Mouse (Mus musculus) neural tube, embryonic 11.5 days (tissue): Measurements from ENCODE around the gene Vamp2. TPM values are rescaled to one million over a fixed set of nuclear protein-coding genes. Genes with fewer than 3 reads are reported as not detected.
A peak's percentile ranks its signal among the peaks of the same experiment; 100 is the strongest.

Experiments used
- ATAC-seq: fragments of 200-750 bp; cut with Nextera tagmentation; 2 replicates; pipeline ENCODE4 v1.8.0; 2017; ENCODE audit warnings: moderate number of reproducible peaks, mild to moderate bottlenecking, moderate TSS enrichment, moderate library complexity; ENCODE audit not compliant: insufficient read depth, low FRiP score, low TSS enrichment
- DNase-seq: peaks from one replicate; pipeline ENCODE4 v3.0.0-alpha.2; 2015; ENCODE audit warnings: low spot score
- H3K27ac ChIP-seq: fragments of 300-500 bp; sonication (generic); 2 replicates; pipeline ENCODE4 v1.5.1; 2014; ENCODE audit warnings: low read depth, mild to moderate bottlenecking, low read length
- H3K27me3 ChIP-seq: fragments of 300-500 bp; sonication (generic); 2 replicates; pipeline ENCODE4 v1.6.1; 2014; ENCODE audit warnings: mild to moderate bottlenecking, low read length, mixed read lengths; ENCODE audit not compliant: control insufficient read depth, insufficient read depth
- H3K36me3 ChIP-seq: fragments of 300-500 bp; sonication (generic); 2 replicates; pipeline ENCODE4 v1.6.1; 2014; ENCODE audit warnings: mild to moderate bottlenecking, low read length, moderate library complexity, mixed read lengths; ENCODE audit not compliant: control insufficient read depth, insufficient read depth
- H3K4me1 ChIP-seq: fragments of 300-500 bp; sonication (generic); 2 replicates; pipeline ENCODE4 v1.6.1; 2014; ENCODE audit warnings: low read length, mixed read lengths; ENCODE audit not compliant: control insufficient read depth, insufficient read depth
- H3K4me2 ChIP-seq: fragments of 300-500 bp; sonication (generic); 2 replicates; pipeline ENCODE4 v1.6.1; 2014; ENCODE audit warnings: low read depth, mild to moderate bottlenecking, moderate library complexity
- H3K4me3 ChIP-seq: fragments of 300-500 bp; sonication (generic); 2 replicates; pipeline ENCODE4 v1.5.1; 2014; ENCODE audit warnings: low read depth, low read length
- H3K9ac ChIP-seq: fragments of 300-500 bp; sonication (generic); 2 replicates; pipeline ENCODE4 v1.6.1; 2014; ENCODE audit warnings: mild to moderate bottlenecking, low read length
- H3K9me3 ChIP-seq: fragments of 300-500 bp; sonication (generic); 2 replicates; pipeline ENCODE4 v1.6.1; 2016; ENCODE audit warnings: low read length; ENCODE audit not compliant: control insufficient read depth
- WGBS: fragments of 180-500 bp; shearing (Covaris S2); extraction: QIAGEN DNeasy Blood & Tissue Kit; methylation state at CpG from one replicate; pipeline ENCODE4 v1.1.7; 2014; 5-methylcytosine and 5-hydroxymethylcytosine counted together
- polyA plus RNA-seq: library from polyadenylated mRNA; unstranded; fragments of >200 nt; fragmentation: Nextera tagmentation; extraction: Ambion mirVana; gene quantifications from 2 replicates; pipeline ENCODE4 v1.2.1, GENCODE M21; 2014

The Vamp2 gene
- polyA plus RNA-seq, 1 experiment from 2014 or later, result 112 TPM

DNA sequence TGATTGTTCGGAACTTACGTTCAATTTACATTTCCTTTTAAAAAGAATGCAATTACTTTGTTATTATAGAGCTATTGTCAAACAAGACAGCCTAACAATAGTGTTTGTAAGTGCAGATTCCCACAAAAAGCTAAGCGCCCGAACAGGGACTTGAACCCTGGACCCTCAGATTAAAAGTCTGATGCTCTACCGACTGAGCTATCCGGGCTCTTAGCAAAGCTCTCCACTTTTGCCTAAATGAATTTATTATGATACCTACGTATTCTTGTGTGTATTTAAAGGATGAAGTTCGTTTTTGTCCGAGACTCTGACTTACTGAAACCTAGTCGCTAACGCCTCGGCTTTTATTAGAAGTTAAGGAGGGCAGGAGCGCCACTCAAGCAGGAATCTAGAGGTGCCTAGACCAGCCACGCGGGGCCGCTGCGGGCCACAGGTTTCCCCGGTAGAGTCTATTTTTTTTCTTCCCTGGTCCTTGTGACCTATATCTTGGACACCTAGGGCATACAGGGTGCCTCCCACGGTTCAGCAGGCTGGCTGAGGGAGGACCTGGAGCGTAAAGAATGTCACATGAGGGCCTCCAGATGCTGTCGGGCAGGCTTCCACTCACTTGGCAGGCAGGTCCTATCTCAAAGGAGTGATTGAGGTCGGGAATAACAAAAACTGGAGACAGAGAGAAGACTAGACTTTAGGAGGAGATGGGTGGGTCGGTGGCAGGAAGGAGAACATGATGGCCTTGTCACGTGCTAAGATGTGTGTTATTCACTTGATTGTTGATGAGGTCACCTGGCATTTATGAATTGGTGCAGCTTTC lies 37.0 kb downstream of the Vamp2 start:
- peak; percentile 54; the same call in 1 of the 2 replicates for ATAC-seq
- Histone ChIP-seq H3K9me3 (no peaks in the 10 kb centered on the region), H3K27me3 (peaks cover 13% of the 10 kb centered on the region), H3K4me3 (peak overlapping the region; percentile 59), H3K4me1 (peaks cover 13% of the 10 kb centered on the region), H3K27ac (peak overlapping the region; percentile 35; the same call in 1 of the 2 replicates), H3K9ac (peak overlapping the region; percentile 53), H3K36me3 (no peaks in the 10 kb centered on the region), H3K4me2 (peak overlapping the region; percentile 84)
- 0% methylated on average over 24 of the region's 24 CpGs for WGBS
- DNase-seq, result peak; percentile 82

DNA sequence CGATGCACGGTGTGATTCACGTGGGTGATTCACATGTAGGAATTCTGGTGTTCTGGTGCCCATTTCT lies 37.4 kb downstream of the Vamp2 start, which contains the start of gene Aloxe3:
Aloxe3 (plus strand) TSS at position 45 of the 67 bp plus-strand sequence.
- peaks cover 8% of the 10 kb centered on the region for H3K27me3 ChIP-seq
- no peaks in the 10 kb centered on the region for H3K36me3 ChIP-seq
- 4% methylated on average over 3 of the region's 3 CpGs for whole genome bisulfite sequencing
- H3K4me3 ChIP-seq, result peak within 1 kb of the TSS; percentile 59
- H3K9me3 ChIP-seq, result no peaks in the 10 kb centered on the region
- H3K4me2 ChIP-seq, result peak within 1 kb of the TSS; percentile 84
- ATAC-seq (no peak), DNase-seq (no peak)
- peak within 1 kb of the TSS; percentile 35; the same call in 1 of the 2 replicates for H3K27ac ChIP-seq
- H3K9ac ChIP-seq, result peak within 1 kb of the TSS; percentile 53
- H3K4me1 ChIP-seq, result peaks cover 10% of the 10 kb centered on the region

DNA sequence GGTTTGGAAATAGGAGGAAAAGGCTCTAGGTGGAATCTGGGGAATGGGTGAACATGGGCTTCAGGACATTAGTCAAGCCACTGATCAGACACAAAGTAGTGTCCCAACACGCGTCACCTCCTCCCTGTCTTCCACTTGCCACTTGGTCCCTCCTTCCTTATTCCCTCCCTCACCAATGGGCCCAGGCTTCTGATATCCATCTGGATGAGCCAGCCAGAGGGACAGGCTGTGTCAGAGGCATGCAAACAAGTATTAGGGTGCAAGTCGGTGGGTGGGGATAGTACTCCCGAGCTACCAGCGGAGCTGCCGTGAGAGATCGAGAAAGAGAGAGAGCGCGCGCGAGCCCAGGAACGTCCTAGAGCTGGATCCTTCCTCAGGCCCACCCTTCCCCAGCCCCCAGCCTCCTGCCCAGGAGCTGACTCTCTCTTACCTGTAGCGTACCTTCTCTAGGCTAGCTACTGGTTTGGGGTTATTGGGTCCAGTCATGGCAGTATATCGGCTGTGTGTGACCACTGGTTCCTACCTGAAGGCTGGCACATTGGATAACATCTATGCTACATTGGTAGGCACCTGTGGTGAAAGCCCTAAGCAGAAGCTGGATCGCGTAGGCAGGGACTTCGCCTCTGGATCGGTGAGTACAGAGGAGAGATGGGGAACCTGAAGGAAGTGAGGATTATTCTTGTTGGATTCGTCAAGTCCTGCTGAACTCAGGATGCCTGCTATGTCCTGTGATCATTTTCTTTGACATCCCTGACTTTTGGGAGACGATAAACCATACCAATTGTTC lies 37.8 kb downstream of the Vamp2 start:
- DNase-seq, result no peak
- 11% methylated on average over 20 of the region's 20 CpGs for WGBS

DNA sequence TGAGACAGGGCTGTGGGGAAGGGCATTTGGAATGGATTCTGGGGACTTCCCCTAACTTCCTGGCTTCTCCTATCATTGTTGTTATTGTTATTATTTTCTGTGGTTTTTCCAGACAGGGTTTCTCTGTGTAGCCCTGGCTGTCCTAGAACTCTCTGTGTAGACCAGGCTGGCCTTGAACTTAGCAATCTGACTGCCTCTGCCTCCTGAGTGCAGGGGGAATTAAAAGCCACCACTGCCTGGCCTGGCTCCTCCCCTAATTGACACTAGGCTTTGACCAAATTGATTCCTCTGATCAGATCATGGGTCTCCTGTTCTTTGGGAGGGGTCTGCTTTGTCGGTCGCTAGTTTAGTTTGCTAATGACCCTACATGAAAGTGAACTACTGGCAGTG lies 38.4 kb downstream of the Vamp2 start:
- Histone ChIP-seq H3K9me3 (no peaks in the 10 kb centered on the region), H3K36me3 (no peaks in the 10 kb centered on the region), H3K27ac (no peak overlapping the region), H3K27me3 (no peaks in the 10 kb centered on the region), H3K4me2 (no peak overlapping the region; the same call in 1 of the 2 replicates), H3K9ac (no peak overlapping the region), H3K4me3 (no peak overlapping the region), H3K4me1 (peaks cover 8% of the 10 kb centered on the region)
- no peak for ATAC-seq
- DNase-seq, result no peak
- 49% methylated on average over 2 of the region's 2 CpGs for WGBS

More for the DNA sequence above, 37.8 kb downstream of the Vamp2 start:
- H3K9ac ChIP-seq, result peak overlapping the region; percentile 53
- peaks cover 10% of the 10 kb centered on the region for H3K4me1 ChIP-seq
- peaks cover 4% of the 10 kb centered on the region; the same call in 1 of the 2 replicates for H3K27me3 ChIP-seq
- no peaks in the 10 kb centered on the region for H3K9me3 ChIP-seq
- no peak overlapping the region for H3K27ac ChIP-seq
- peak overlapping the region; percentile 84 for H3K4me2 ChIP-seq
- ATAC-seq, result no peak
- H3K4me3 ChIP-seq, result peak overlapping the region; percentile 59
- no peaks in the 10 kb centered on the region for H3K36me3 ChIP-seq

DNA sequence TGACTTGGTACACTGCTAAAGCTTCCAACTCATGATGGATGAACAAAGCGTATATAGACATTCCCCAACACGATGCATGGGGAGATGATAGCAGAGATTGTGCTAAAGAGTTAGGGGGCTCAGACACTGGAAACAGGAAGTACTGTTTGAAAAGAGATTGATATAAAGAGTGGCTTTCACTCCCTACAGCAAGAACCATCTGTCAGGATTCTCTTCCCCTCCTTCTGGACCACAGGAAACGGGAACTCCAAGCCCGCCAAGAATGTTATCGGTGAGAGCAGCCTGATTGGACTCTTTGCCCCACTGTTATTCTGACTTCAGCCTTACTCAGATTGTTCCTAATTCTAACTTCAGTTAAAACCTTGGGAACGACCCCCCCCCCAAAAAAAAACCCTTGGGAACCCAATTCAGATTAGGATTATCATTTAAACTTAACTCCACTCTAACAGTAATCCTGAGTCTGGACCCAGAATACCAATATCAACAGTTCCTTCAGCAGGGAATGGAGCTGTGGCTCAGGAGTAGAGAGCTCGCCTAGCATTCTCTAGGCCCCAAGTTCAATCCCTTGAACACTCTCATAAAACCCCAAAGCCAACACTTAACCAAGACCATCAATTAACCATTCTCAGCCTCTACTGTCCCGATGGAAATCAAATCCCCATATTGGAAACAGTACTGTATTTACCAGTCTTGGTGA lies 40.3 kb downstream of the Vamp2 start:
- no peak for DNase-seq
- no peak for ATAC-seq
- Histone ChIP-seq H3K4me3 (no peak overlapping the region), H3K27ac (no peak overlapping the region), H3K27me3 (0 out of 2 replicates have a peak, but pooled peaks cover 3% of the 10 kb centered on the region), H3K9me3 (no peaks in the 10 kb centered on the region), H3K36me3 (no peaks in the 10 kb centered on the region), H3K4me1 (peaks cover 6% of the 10 kb centered on the region; the same call in 1 of the 2 replicates), H3K9ac (no peak overlapping the region), H3K4me2 (no peak overlapping the region)
- 79% methylated on average over 8 of the region's 8 CpGs for WGBS

DNA sequence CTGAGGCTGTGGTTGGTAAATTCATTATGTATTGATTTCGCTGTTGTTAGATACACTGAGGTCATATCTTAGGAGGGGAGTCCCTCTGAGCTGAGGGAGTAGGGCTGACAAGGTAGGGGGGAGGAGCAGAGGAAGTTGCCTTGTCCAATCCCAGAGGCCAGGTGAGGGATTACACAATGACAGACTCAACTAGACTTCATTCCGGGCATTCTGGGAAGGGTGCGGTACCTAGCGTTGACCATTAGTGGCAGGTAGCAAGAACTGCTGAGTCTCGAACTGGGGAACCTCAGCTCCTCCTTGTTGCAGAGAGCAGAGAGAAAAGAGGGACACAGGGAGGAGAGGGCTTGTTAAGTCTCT lies 45.3 kb downstream of the Vamp2 start:
- Histone ChIP-seq H3K9ac (no peak overlapping the region), H3K27ac (no peak overlapping the region)
- WGBS, result 14% methylated on average over 5 of the region's 5 CpGs

DNA sequence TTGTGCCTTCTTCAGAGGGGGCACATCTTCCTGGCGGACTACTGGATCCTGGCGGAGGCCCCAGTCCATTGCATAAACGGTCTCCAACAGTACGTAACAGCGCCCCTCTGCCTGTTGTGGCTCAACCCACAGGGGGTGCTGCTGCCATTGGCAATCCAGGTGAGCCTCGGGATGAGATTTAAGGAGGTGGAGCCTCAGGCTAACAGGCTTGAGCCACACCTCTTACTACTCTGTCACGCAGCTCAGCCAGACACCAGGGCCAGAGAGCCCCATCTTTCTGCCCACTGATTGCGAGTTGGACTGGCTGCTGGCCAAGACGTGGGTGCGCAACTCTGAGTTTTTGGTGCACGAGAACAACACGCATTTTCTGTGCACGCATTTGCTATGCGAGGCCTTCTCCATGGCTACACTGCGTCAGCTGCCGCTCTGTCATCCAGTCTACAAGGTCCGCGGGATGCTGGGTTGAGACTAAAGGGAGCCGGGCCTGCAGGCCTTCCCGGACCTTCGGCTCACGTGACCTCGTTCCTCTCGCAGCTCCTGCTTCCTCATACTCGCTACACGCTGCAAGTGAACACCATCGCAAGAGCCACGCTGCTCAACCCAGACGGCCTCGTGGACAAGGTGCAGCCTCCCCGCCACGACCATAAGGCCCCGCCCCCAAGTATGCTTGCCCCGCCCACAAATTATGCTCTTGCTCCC lies 45.8 kb downstream of the Vamp2 start:
- Histone ChIP-seq H3K4me2 (peak overlapping the region; percentile 51), H3K9ac (0 out of 2 replicates have a peak overlapping the region, but pooled peaks have one; percentile 8), H3K27me3 (0 out of 2 replicates have a peak, but pooled peaks cover 3% of the 10 kb centered on the region), H3K27ac (no peak overlapping the region), H3K36me3 (no peaks in the 10 kb centered on the region), H3K9me3 (no peaks in the 10 kb centered on the region), H3K4me1 (no peaks in the 10 kb centered on the region), H3K4me3 (peak overlapping the region; percentile 29)
- WGBS, result 3% methylated on average over 34 of the region's 34 CpGs
- ATAC-seq, result peak; percentile 35
- peak; percentile 60 for DNase-seq

More for the DNA sequence above, 45.3 kb downstream of the Vamp2 start:
- Histone ChIP-seq H3K36me3 (no peaks in the 10 kb centered on the region), H3K9me3 (no peaks in the 10 kb centered on the region), H3K4me2 (peak overlapping the region; percentile 51), H3K4me3 (no peak overlapping the region; the same call in 1 of the 2 replicates), H3K4me1 (no peaks in the 10 kb centered on the region), H3K27me3 (0 out of 2 replicates have a peak, but pooled peaks cover 3% of the 10 kb centered on the region)
- no peak for ATAC-seq
- no peak for DNase-seq

DNA sequence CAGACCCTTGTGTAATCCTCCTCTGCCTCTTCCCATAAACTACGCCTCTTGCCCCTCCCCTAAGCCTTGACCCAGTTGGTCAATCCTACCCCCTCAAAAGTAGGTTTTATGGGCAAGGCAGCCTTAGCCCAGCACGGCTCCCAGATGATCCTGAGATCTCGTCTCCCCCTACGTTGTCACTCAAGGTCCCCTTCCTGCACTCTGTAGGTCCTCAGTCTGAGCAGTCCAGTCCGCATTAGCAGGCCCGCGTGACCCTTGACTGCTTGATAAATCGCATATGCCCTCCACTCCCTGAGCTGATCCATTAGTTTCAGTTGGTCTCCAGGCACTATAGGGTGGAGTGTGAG lies 46.3 kb downstream of the Vamp2 start:
- 29% methylated on average over 8 of the region's 8 CpGs for WGBS
- Histone ChIP-seq H3K27me3 (0 out of 2 replicates have a peak, but pooled peaks cover 3% of the 10 kb centered on the region), H3K9me3 (no peaks in the 10 kb centered on the region), H3K4me3 (peak overlapping the region; percentile 29), H3K9ac (no peak overlapping the region), H3K4me1 (no peaks in the 10 kb centered on the region), H3K4me2 (peak overlapping the region; percentile 51), H3K36me3 (no peaks in the 10 kb centered on the region), H3K27ac (no peak overlapping the region)
- DNase-seq (no peak), ATAC-seq (no peak)
